Mouse (Mus musculus): ENCODE data around the gene Kcnip1. TPM values are rescaled to one million over a fixed set of nuclear protein-coding genes. Genes with fewer than 3 reads are reported as not detected.

The Kcnip1 gene
- total and polyA plus RNA-seq, 3 experiments = 0.04 to 0.17 TPM; not detected in 1

- H3K4me1 ChIP-seq (ENCODE audit: control insufficient read depth in 1 of 2, insufficient read depth in 2 of 2) = peaks cover 6 to 7% of the 10 kb centered on the region in 2 experiments; a peak in 3 of 4 replicates
- H3K9ac ChIP-seq (ENCODE audit: insufficient read depth, low read depth) = no peak overlapping the region
- dilution Hi-C loops (cut with MboI; ENCODE audit: extremely low pct_ligation_motif_present, extremely low pct_unique_long_range_greater_than_20kb, low sequenced_read_pairs) (no loop called here), in situ Hi-C loops (cut with MboI; ENCODE audit: low pct_ligation_motif_present, low pct_unique_long_range_greater_than_20kb, low sequenced_read_pairs) (no loop called here)
- TF ChIP-seq MAZ (IDR thresholded peaks at IDR 0.05; ENCODE audit: low read depth, low read length) = no peak
- no peak for TF ChIP-seq MAX (IDR thresholded peaks at IDR 0.05; ENCODE audit: low read length)
- TF ChIP-seq MAFK (IDR thresholded peaks at IDR 0.05; ENCODE audit: insufficient replicate concordance, low read length) = no peak
- TF ChIP-seq NELFE (IDR thresholded peaks at IDR 0.05; ENCODE audit: low read depth, low read length) = no peak
- no peak for TF ChIP-seq ZKSCAN1 (IDR thresholded peaks at IDR 0.05; ENCODE audit: borderline replicate concordance, low read depth, low read length)
- TF ChIP-seq MEF2A (IDR thresholded peaks at IDR 0.05; ENCODE audit: borderline replicate concordance, low read depth, low read length) = no peak
- no peak for TF ChIP-seq USF2 (conservative IDR thresholded peaks at IDR 0.05; ENCODE audit: low read depth, low read length)
- TF ChIP-seq BHLHE40 (IDR thresholded peaks at IDR 0.05; ENCODE audit: low read depth, low read length) = no peak
- no peak for TF ChIP-seq GABPA (IDR thresholded peaks at IDR 0.05; ENCODE audit: insufficient replicate concordance, low read depth, low read length)
- peaks cover under 1% of the 10 kb centered on the region for H3K9me3 ChIP-seq (replicated peaks; ENCODE audit: low read length)
- no peak overlapping the region for H3K27ac ChIP-seq (ENCODE audit: insufficient read depth, low read depth)
- H3K79me2 ChIP-seq (replicated peaks; ENCODE audit: control insufficient read depth, extremely low read depth, insufficient read depth, poor library complexity, severe bottlenecking) = no peaks in the 10 kb centered on the region
- no peak overlapping the region for H3K4me2 ChIP-seq (ENCODE audit: insufficient read depth, low read depth, poor library complexity, severe bottlenecking)
- H3K27me3 ChIP-seq (replicated peaks) = peaks cover 82% of the 10 kb centered on the region
- no peaks in the 10 kb centered on the region for H3K36me3 ChIP-seq (replicated peaks in 1 of 2; ENCODE audit: control insufficient read depth in 1 of 2, insufficient read depth in 1 of 2, low read length in 1 of 2)
- H3K4me3 ChIP-seq (replicated peaks in 1 of 3; ENCODE audit: low read depth in 2 of 3, low read length in 2 of 3, poor library complexity in 1 of 3) = no peak overlapping the region
- no peak for DNase-seq (ENCODE audit: extremely low read depth)
Measured at GRCm38 (mm10) chr11:33870246-33870645, 122.7 kb downstream of the Kcnip1 start.

- peaks cover 84% of the 10 kb centered on the region for H3K27me3 ChIP-seq (replicated peaks)
- no peak for TF ChIP-seq POLR2A (IDR thresholded peaks at IDR 0.05; ENCODE audit: low read depth, low read length)
- TF ChIP-seq CTCF (conservative IDR thresholded peaks at IDR 0.05 in 1 of 2, IDR thresholded peaks at IDR 0.05 in 1 of 2; ENCODE audit: low read depth in 2 of 2, low read length in 2 of 2) = peak in 1 of 2 experiments; percentile 56; a peak in 2 of 4 replicates
- in situ Hi-C loops (cut with MboI; ENCODE audit: low pct_ligation_motif_present, low pct_unique_long_range_greater_than_20kb, low sequenced_read_pairs) = no loop called here
- H3K27ac ChIP-seq (ENCODE audit: insufficient read depth, low read depth) = no peak overlapping the region
- no peak overlapping the region for H3K4me2 ChIP-seq (ENCODE audit: insufficient read depth, low read depth, poor library complexity, severe bottlenecking)
- no peaks in the 10 kb centered on the region for H3K36me3 ChIP-seq (replicated peaks in 1 of 2; ENCODE audit: control insufficient read depth in 1 of 2, insufficient read depth in 1 of 2, low read length in 1 of 2)
- no peak for DNase-seq (ENCODE audit: extremely low read depth)
- H3K4me3 ChIP-seq (replicated peaks in 1 of 3; ENCODE audit: low read depth in 2 of 3, low read length in 2 of 3, poor library complexity in 1 of 3) = no peak overlapping the region
- H3K9ac ChIP-seq (ENCODE audit: insufficient read depth, low read depth) = no peak overlapping the region
- H3K4me1 ChIP-seq (ENCODE audit: control insufficient read depth in 1 of 2, insufficient read depth in 2 of 2) = peaks cover 6 to 7% of the 10 kb centered on the region in 2 experiments; a peak in 3 of 4 replicates
- H3K9me3 ChIP-seq (replicated peaks; ENCODE audit: low read length) = peaks cover 2% of the 10 kb centered on the region
- dilution Hi-C loops (cut with MboI; ENCODE audit: extremely low pct_ligation_motif_present, extremely low pct_unique_long_range_greater_than_20kb, low sequenced_read_pairs) = no loop called here
- H3K79me2 ChIP-seq (replicated peaks; ENCODE audit: control insufficient read depth, extremely low read depth, insufficient read depth, poor library complexity, severe bottlenecking) = no peaks in the 10 kb centered on the region
Measured at GRCm38 (mm10) chr11:33869559-33869958, 123.4 kb downstream of the Kcnip1 start.

GRCm38 (mm10) chr11:33866775-33867174 lies 126.2 kb downstream of the Kcnip1 start:
- dilution Hi-C loops (cut with MboI; ENCODE audit: extremely low pct_ligation_motif_present, extremely low pct_unique_long_range_greater_than_20kb, low sequenced_read_pairs) = no loop called here

More at GRCm38 (mm10) chr11:33866775-33867174, 126.2 kb downstream of the Kcnip1 start:
- H3K4me1 ChIP-seq (ENCODE audit: control insufficient read depth in 1 of 2, insufficient read depth in 2 of 2) = peaks cover 5% of the 10 kb centered on the region in 2 experiments; a peak in 3 of 4 replicates
- no peak for DNase-seq (ENCODE audit: extremely low read depth)
- H3K27me3 ChIP-seq (replicated peaks) = peaks cover 72% of the 10 kb centered on the region
- in situ Hi-C loops (cut with MboI; ENCODE audit: low pct_ligation_motif_present, low pct_unique_long_range_greater_than_20kb, low sequenced_read_pairs) = no loop called here
- H3K79me2 ChIP-seq (replicated peaks; ENCODE audit: control insufficient read depth, extremely low read depth, insufficient read depth, poor library complexity, severe bottlenecking) = no peaks in the 10 kb centered on the region
- peaks cover 7% of the 10 kb centered on the region for H3K9me3 ChIP-seq (replicated peaks; ENCODE audit: low read length)
- no peaks in the 10 kb centered on the region for H3K36me3 ChIP-seq (replicated peaks in 1 of 2; ENCODE audit: control insufficient read depth in 1 of 2, insufficient read depth in 1 of 2, low read length in 1 of 2)
- H3K4me3 ChIP-seq (replicated peaks in 1 of 3; ENCODE audit: low read depth in 2 of 3, low read length in 2 of 3, poor library complexity in 1 of 3) = no peak overlapping the region
- no peak overlapping the region for H3K27ac ChIP-seq (ENCODE audit: insufficient read depth, low read depth)
- no peak overlapping the region for H3K4me2 ChIP-seq (ENCODE audit: insufficient read depth, low read depth, poor library complexity, severe bottlenecking)
- TF ChIP-seq MEF2A (IDR thresholded peaks at IDR 0.05; ENCODE audit: borderline replicate concordance, low read depth, low read length) (no peak), UBTF (IDR thresholded peaks at IDR 0.05; ENCODE audit: low read depth, low read length) (no peak), MAZ (IDR thresholded peaks at IDR 0.05; ENCODE audit: low read depth, low read length) (no peak), NRF1 (IDR thresholded peaks at IDR 0.05; ENCODE audit: low read depth, low read length) (no peak), ZMIZ1 (IDR thresholded peaks at IDR 0.05; ENCODE audit: low read depth, low read length) (no peak), SIN3A (IDR thresholded peaks at IDR 0.05; ENCODE audit: low read length) (no peak), BHLHE40 (IDR thresholded peaks at IDR 0.05; ENCODE audit: low read depth, low read length) (no peak), POLR2A (IDR thresholded peaks at IDR 0.05; ENCODE audit: low read depth, low read length) (no peak), GABPA (IDR thresholded peaks at IDR 0.05; ENCODE audit: insufficient replicate concordance, low read depth, low read length) (no peak), ZKSCAN1 (IDR thresholded peaks at IDR 0.05; ENCODE audit: borderline replicate concordance, low read depth, low read length) (no peak), HCFC1 (IDR thresholded peaks at IDR 0.05; ENCODE audit: low read depth, low read length) (no peak)
- no peak overlapping the region for H3K9ac ChIP-seq (ENCODE audit: insufficient read depth, low read depth)
